12 mouse cellular contexts compared by ENCODE assay signal in genomic region chr3:84715073-84715768, GRCm38 (mm10). TPM values are rescaled to one million over a fixed set of nuclear protein-coding genes. Genes with fewer than 3 reads are reported as not detected.
DNase-seq lines count a peak whose midpoint lies in the region; ATAC-seq lines count a peak whose summit lies in the region.
"Had no signal": no experiment of that assay in that cellular context is flagged by ENCODE, and none has a peak within 500 bp of the region (broad histone marks: within the 10 kb centered on the region; RNA-seq: fewer than 3 reads in every experiment).

No protein-coding gene starts in this region.

- H3K27me3 ChIP-seq in limb, embryonic 10.5 days (ENCODE audit: low read depth, poor library complexity, severe bottlenecking), result no peaks in the 10 kb centered on the region
- H3K27me3 ChIP-seq: embryonic facial prominence, embryonic 13.5 days; midbrain, embryonic 13.5 days had no signal

- no peaks in the 10 kb centered on the region; the same call in none of the 2 replicates for H3K4me1 ChIP-seq in brown adipose tissue, adult 24 weeks (ENCODE audit: control insufficient read depth, insufficient read depth, insufficient read length, low read length)
- H3K4me1 ChIP-seq in limb, embryonic 10.5 days, result peaks cover 6% of the 10 kb centered on the region; the same call in 1 of the 2 replicates
- H3K4me1 ChIP-seq: embryonic facial prominence, embryonic 13.5 days; midbrain, embryonic 13.5 days had no signal

- H3K36me3 ChIP-seq in limb, embryonic 10.5 days, result no peaks in the 10 kb centered on the region
- H3K36me3 ChIP-seq: embryonic facial prominence, embryonic 13.5 days; midbrain, embryonic 13.5 days had no signal

- peak; percentile 76; the same call in 1 of the 2 replicates for ATAC-seq in megakaryocyte-erythroid progenitor cell, adult 5-6 weeks (replicated peaks; ENCODE audit: low FRiP score, low TSS enrichment, poor library complexity, severe bottlenecking)
- ATAC-seq: forebrain, postnatal 0 days; midbrain, embryonic 13.5 days had no signal

- DNase-seq in left cerebral cortex, postnatal 4 days, result peak; percentile 43
- no peak for DNase-seq in left cerebral cortex, adult 8-10 months (ENCODE audit: low spot score in 2 of 2)
- DNase-seq in CD4-positive helper T cell, adult 2 months (ENCODE audit: low read depth, low spot score), result peak; percentile 87
- no peak for DNase-seq in urinary bladder, postnatal 14 days (ENCODE audit: low spot score)
- DNase-seq in limb, embryonic 10.5 days (ENCODE audit: low spot score), result no peak
- DNase-seq in MN1 (ENCODE audit: low spot score), result no peak
- DNase-seq: forebrain, postnatal 0 days; kidney, postnatal 10 days had no signal

- no peak overlapping the region for H3K27ac ChIP-seq in brown adipose tissue, adult 24 weeks (replicated peaks; ENCODE audit: low read depth, low read length)
- no peak overlapping the region for H3K27ac ChIP-seq in limb, embryonic 10.5 days
- H3K27ac ChIP-seq: embryonic facial prominence, embryonic 13.5 days; midbrain, embryonic 13.5 days had no signal

- no peaks in the 10 kb centered on the region for H3K9me3 ChIP-seq in limb, embryonic 10.5 days (replicated peaks)

- 95% methylated on average over 15 of the region's 15 CpGs for WGBS in limb, embryonic 10.5 days

- intact Hi-C loops in left cerebral cortex, postnatal 4 days (cut with DNase I), result no loop called here

- H3K4me3 ChIP-seq in brown adipose tissue, adult 24 weeks (ENCODE audit: insufficient read depth, low read depth, low read length), result peak overlapping the region; percentile 7; the same call in 1 of the 2 replicates
- H3K4me3 ChIP-seq in limb, embryonic 10.5 days, result no peak overlapping the region
- H3K4me3 ChIP-seq: embryonic facial prominence, embryonic 13.5 days; midbrain, embryonic 13.5 days had no signal

RNA-seq across cellular contexts. Expression of gene Tmem154, which starts 49.2 kb away (rescaled TPM):
- total RNA-seq in left cerebral cortex, postnatal 4 days (2021), result 1 to 10 TPM; 1.4 to 1.7 TPM
- total RNA-seq in left cerebral cortex, adult 8-10 months (2022), result under 1 TPM; 0.17 to 0.53 (median 0.36) TPM
- polyA plus RNA-seq in brown adipose tissue, adult 24 weeks (2012; ENCODE audit: insufficient read depth, insufficient read length, missing spikeins), result 0.91 TPM in 1 of 2 replicates, not detected in the other
- 0.47 and 1.2 TPM in 2 replicates for total RNA-seq in megakaryocyte-erythroid progenitor cell, adult 5-6 weeks (2014; fragmentation: Nextera tagmentation)
- 0.19 and 20.9 TPM in 2 replicates for total RNA-seq in megakaryocyte-erythroid progenitor cell, adult 5-6 weeks (2017)
- polyA plus RNA-seq in limb, embryonic 10.5 days (2016; fragmentation: Nextera tagmentation; extraction: Ambion mirVana), result 0.28 and 0.41 TPM in 2 replicates

Comparison
In these comparisons a context has a peak if more than half of its experiments do, and no peak if none do; other contexts are left out.
1. DNase-seq: peak in left cerebral cortex, postnatal 4 days (single experiment) and CD4-positive helper T cell, adult 2 months (single experiment); none in left cerebral cortex, adult 8-10 months (0 of 2), urinary bladder, postnatal 14 days (single experiment), limb, embryonic 10.5 days (single experiment) and MN1 (single experiment).